Mouse (Mus musculus) liver, embryonic 14.5 days (tissue): Measurements from ENCODE around the gene Nhsl2.

ENCODE experiments used
- CTCF ChIP-seq: IDR thresholded peaks from 2 replicates; pipeline ENCODE4 v1.5.1; 2016; ENCODE audit warnings: antibody characterized with exemption, low read depth, control low read depth
- EP300 ChIP-seq: IDR thresholded peaks from 2 replicates; pipeline ENCODE4 v1.6.1; 2016; ENCODE audit warnings: antibody characterized with exemption, low read depth

DNA sequence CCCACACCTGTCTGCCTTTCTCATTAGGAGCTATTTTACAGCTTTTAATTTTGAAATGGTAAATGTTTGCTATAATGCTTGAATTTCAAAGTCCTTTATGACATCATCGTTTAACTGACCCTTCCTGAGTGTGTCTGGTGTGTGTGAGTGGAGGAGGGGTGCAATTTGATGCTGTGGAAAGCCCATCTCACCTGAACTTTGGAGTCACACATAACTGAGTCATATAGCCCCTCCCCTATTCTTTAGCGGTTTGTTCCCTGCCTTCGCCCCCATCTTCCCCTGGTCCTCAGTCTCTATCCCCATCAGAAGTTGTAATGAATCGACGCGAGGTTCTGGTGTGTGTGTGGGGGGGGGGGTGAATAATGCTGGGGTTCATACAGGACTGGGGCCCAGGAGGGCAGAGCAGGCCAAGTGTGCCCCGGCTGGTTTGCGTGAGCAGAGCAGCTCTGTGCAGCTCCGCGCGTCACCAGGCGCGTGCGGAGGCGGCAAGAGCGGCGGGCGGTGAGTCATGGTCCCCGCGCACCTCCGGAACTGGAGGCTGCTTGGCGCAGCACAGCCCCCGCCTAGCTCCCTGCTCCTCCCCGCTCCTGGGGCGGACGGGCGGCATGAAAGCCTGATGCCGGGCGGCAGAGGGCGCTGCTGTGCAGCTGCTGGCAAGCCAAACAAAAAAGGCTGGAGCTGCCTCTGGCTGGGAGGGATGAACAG is 104.8 kb downstream of the Nhsl2 start:
- TF ChIP-seq CTCF (peak; percentile 79), EP300 (no peak)
